Mouse (Mus musculus) urinary bladder, postnatal 36 days (tissue): ENCODE data around the gene Snn.

ENCODE experiments used
- DNase-seq, 2 experiments: peaks; one replicate each; pipeline ENCODE4 v3.0.0; 2022; ENCODE audit warnings: low spot score in 2 of 2, mixed read lengths in 1 of 2

The Snn gene

DNA sequence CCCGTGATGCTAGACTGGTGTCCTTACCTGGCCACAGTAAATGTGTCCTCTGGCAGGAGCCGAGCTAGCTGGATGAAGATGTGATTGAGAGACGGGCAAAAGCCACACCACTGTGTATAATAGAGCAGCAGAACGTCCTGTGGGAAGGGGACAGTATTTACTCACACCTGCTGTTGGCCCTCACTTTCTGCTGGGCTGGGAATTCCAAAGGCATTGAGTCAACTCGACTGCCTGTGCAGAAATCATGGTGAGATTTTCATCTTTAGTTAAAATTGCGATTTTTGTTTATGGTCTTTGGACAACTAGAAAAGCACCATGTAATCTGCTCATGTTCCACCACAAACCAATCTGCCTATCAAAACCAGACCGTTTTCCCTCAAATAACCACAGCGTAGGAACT lies 23.4 kb downstream of the Snn start:
- no peak for DNase-seq

DNA sequence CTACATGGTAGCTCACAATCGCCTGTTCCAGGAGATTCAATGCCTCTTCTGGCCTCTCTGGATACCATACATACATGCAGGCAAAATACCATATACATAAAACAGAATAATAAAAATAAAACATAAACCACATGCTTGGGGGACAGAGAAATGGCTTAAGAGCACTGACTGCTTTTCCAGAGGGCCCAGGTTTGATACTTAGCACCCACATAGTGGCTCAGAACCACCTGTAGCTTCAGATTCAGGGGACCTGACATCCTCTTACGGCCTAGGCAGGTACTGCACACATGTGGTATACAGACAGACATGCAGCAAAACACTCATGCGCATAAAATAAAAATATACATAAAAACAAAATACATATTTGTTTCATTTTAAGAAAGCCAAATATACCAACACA lies 25.6 kb downstream of the Snn start:
- no peak for DNase-seq

DNA sequence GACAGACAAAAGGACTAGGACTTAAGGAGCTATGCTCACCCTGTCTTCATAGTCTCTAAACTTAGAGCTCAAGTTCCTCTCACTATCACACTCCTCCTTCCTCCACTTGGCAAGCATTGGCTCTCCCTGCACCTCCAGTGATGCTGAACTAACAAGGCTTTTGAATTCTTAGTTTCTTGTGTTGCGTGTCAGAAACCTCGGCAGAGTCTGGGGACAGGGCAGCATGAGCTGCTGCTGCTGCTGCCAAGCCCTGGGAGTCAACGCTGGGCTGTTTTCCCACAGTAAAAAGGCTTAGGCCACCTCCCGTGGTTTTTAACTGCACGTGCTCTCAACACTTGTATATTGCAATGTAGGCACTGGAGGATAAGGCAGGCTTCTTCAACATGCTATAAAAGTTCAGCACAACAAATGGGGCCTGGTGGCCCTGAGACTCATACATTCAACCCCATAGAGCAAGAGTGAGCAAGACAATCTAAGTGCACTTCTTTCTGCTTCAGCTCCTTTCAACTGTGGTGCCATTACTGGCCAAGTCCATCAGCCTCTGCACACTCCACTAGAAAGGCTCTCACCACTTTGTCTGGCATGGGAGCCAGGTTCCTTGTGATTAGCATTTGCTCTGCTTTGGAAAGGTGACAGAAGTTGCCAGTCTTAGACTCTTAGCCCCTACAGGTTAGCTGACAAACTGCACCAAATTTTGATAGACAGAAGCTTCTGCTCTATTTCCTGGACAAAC lies 26.3 kb downstream of the Snn start:
- DNase-seq, result no peak

DNA sequence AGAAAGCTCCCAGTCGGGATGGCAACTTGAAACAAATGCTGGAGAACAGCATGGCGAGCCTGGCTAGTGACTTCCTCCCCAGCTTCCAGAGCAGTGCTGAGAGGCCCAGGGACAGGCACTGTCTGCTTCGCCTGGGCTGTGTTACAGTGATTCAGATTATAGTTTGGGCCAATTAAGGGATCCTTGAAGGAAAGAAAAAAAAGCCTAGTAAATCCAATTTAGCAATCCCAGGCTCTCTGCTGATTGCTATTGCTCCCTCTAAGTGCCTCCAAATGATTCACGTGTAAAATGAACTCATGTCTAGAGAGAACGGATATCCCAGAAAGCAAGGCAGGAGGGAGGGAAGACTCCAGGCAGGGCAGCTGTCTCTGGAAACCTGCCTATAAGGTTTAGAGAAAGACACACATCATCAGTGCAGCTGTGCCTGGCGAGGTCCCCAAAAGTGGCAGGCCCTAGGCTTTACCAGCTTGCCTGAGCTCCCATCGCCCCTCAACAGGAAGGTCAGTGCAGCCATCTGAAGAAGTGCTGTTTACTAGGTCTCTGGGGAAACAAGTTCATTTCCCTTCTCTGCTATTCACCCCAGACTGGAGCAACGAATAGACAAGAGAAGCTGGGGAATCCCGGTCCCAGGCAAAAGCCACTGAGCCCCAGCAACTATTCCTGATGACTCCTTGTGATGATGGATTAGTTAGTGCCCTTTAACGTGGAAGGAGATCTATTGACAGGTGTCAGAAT lies 30.3 kb downstream of the Snn start:
- no peak for DNase-seq

- no peak for DNase-seq
Observed at GRCm38 (mm10) chr16:11092061-11092460, 31.3 kb downstream of the Snn start.

DNA sequence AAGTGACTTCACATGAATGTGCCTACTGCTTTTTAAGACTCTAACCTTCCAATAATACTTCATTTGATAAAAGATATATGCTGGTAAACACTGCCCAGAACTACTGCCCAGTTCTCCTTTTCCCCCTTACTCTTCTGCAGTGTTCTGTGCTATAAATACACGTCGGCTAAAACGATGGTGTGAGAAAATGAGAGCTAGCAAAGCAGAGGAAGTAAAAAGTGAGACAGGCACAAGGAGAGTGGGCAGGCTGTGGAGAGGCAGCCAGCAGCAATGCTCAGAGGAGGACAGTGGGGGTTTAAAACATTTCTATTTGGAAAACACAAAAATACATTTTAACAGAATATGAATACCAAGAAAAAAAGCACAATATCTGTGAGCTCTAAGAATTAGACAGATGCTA lies 31.8 kb downstream of the Snn start:
- no peak for DNase-seq

DNA sequence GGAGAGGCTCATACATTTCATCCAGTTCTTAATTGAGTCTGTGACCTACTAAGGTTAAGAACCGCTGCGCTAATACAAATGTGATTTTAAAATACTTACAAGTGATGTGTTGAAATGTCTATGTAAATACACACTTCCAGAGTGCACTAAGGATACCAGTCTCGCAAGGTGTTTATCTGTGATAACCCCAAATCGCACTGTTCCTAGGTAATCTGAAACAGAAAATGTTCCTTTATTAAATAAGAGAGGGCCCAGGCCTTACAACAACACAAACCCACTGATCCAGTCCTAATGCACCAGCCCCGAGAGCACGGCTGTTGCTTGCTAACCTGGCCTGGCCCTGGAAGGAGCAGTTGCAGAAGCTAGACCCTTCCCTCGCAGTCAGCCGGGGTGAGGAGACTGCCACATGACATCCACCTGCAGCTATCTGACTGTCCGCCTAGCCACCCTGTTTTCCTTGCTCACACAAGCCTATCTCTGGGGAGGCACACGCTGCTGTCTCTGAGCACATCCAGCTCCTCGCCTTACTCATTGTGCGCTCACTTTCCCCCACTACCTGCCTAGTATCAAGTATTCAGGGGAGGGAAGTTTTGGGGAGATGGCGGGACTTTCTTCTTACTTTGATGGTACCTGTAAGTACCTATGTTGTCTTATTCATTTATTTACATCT lies 33.1 kb downstream of the Snn start:
- no peak for DNase-seq

GRCm38 (mm10) chr16:11097301-11097700 lies 36.6 kb downstream of the Snn start:
- DNase-seq, result no peak

GRCm38 (mm10) chr16:11104905-11105304 lies 44.2 kb downstream of the Snn start:
- DNase-seq, result no peak

GRCm38 (mm10) chr16:11109198-11109740 lies 48.5 kb downstream of the Snn start:
- no peak for DNase-seq

- no peak for DNase-seq
Observed at GRCm38 (mm10) chr16:11122625-11123024, 61.9 kb downstream of the Snn start.

- DNase-seq, result no peak
Observed at GRCm38 (mm10) chr16:11124110-11124509, 63.4 kb downstream of the Snn start.
